Mouse (Mus musculus): ENCODE data around the gene Casz1. TPM values are rescaled to one million over a fixed set of nuclear protein-coding genes. Genes with fewer than 3 reads are reported as not detected.

The Casz1 gene
- total RNA-seq, 1 experiment from 2014 or later, result 7.5 TPM

DNA sequence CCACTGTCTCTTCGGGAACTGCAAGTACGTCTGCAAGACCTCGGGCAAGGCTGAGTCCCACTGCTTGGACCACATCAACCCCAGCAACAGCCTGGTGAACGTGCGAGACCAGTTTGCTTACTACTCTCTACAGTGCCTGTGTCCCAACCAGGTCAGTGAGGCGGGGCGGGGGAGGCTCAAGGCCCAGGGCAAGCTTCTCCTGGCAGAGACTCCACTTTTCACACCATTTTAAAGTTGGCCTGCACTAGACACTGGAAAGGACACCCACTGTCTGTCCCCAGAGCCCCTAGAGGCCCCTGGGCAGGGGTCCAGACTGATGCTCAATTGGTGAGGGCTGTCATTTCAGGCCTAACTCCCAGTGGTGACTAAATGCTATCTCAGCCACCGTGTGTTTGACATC is 141.8 kb downstream of the Casz1 start:
- no peak for ATAC-seq (replicated peaks; ENCODE audit: insufficient number of reproducible peaks, low FRiP score, low TSS enrichment, poor library complexity, severe bottlenecking)

DNA sequence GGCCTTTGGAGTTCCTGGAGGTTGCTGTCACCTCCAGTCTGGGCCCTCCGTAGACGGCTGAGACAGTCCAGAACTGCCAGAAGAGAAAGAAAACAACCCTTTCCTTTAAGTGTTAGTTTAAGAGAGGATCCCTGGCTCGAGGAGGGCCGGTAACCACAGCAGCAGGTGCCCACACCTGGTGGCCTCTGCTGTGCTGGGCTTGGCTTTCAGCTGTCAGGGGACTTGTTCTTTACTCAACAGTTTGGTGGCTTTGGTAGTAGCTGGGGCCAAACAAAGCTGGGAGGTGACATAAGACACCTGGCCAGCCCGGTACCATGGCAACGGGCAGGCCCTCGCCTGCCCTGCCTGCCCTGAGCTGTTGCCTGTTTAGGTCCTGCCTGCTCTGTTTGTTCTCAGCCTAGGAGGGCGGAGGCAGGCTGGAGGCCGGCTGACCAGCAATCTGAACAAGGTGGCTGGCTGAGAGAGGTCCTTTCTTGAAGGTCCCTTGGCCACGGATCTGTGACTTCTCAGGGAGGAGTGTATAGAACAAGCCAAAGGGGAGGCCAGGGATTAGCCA is 143.7 kb downstream of the Casz1 start:
- ATAC-seq (replicated peaks; ENCODE audit: insufficient number of reproducible peaks, low FRiP score, low TSS enrichment, poor library complexity, severe bottlenecking), result no peak

GRCm38 (mm10) chr4:148950487-148950886 is 146.3 kb downstream of the Casz1 start:
- no peak for ATAC-seq (replicated peaks; ENCODE audit: insufficient number of reproducible peaks, low FRiP score, low TSS enrichment, poor library complexity, severe bottlenecking)

DNA sequence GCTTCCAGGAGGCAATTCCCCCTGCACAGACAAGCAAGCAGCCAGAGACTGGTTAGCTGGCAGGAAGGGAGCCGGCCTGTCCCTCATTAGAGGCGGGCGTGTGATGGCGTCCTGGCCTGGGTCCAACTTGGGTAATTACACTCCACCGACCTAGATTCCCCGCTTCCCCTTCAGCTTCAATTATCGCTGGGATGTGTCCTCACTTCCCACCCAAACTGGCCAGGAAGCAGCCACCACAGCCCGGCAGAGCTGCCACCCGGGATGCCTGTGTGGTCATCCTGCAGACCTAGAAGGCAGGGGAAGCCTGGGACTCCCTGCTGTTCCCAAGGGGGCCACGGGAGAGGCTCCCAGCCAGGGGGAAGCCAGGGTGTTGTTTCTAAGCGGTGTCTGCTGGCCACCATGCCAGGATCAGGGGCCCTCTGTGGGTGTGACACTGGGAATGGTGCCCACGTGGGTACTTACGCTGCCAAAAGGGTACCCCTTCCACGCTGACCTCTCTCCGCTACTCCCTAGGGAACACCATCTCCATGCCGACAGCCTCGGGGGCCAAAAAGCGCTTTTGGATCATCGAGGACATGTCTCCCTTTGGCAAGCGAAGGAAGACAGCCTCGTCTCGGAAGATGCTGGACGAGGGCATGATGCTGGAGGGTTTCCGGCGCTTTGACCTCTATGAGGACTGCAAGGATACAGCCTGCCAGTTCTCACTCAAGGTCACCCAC is 146.9 kb downstream of the Casz1 start:
- ATAC-seq (replicated peaks; ENCODE audit: insufficient number of reproducible peaks, low FRiP score, low TSS enrichment, poor library complexity, severe bottlenecking), result no peak

- ATAC-seq (replicated peaks; ENCODE audit: insufficient number of reproducible peaks, low FRiP score, low TSS enrichment, poor library complexity, severe bottlenecking), result no peak
These were observed 147.6 kb downstream of the Casz1 start for GRCm38 (mm10) chr4:148951821-148952291.

DNA sequence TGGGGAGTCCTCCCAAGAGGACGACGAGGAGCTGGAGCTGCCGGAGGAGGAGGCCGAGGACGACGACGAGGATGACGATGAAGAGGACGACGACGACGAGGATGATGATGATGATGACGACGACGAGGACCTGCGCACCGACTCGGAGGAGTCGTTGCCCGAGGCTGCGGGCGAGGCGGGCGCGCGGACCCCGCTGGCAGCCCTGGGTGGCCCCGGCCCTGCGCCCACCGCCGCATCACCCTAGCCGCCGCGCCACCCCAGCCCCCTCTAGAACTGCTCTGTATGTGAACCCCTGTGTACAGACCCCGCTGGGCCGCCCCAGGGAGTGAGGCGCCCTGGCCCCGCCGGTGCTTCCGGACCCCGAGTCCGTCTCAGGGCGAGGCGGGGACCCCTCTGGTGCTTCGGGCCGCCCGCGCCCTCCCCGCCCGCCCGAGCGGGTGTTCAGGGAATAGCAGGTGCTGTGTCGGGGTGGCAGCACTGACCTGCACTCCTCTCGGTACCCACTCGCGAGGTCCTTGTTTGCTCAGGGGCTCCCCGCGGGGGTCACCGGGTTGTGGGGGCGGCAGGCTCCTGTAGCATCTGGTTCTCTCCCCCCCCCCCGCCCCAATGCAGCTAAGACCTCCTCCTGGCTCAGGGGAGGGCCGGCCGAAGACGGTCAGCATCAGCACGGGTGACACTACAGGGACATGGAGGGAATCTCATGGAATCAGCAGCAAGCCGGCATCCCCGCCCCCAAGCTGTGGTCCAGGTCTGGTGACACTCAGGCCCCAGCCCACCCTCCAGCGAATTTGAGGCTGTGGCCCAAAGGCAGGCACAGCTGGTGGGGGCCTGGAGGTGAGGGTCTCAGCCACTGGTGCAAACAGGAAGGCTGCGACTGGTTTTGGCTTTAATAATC is 148.3 kb downstream of the Casz1 start:
- no peak for ATAC-seq (replicated peaks; ENCODE audit: insufficient number of reproducible peaks, low FRiP score, low TSS enrichment, poor library complexity, severe bottlenecking)

DNA sequence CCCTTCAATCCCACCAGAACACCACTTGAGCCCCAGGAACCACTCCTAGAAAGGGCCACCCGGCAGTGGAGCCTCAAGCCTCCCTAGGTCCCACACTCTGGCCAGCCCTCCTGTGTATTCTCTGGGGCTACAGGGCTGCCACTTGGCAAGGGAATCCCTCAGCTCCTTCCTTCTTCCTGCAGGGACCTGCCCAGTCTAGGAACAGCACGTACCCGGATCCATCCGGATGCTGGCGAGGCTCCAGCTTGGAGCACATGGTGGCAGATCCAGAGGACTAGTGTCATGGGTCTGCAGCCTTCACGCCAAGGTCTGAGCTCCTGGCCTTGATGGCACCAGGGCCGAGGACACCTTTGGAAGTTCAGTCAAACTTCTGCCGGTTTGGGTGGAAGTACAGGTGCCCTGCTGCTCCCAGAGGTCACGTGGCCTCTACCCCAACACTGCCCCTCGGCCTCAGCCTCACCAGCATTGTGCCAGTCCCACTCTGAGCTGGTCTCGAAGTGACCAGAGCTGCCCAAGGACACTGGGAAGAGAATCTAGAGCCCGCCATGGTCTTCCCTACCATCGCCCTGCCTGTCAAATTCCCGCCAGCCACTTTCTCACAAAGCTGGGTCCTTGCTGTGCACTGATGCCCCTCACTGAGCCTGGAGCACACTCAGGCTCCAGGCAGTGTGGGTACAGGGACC is 151.0 kb downstream of the Casz1 start:
- no peak for ATAC-seq (replicated peaks; ENCODE audit: insufficient number of reproducible peaks, low FRiP score, low TSS enrichment, poor library complexity, severe bottlenecking)

DNA sequence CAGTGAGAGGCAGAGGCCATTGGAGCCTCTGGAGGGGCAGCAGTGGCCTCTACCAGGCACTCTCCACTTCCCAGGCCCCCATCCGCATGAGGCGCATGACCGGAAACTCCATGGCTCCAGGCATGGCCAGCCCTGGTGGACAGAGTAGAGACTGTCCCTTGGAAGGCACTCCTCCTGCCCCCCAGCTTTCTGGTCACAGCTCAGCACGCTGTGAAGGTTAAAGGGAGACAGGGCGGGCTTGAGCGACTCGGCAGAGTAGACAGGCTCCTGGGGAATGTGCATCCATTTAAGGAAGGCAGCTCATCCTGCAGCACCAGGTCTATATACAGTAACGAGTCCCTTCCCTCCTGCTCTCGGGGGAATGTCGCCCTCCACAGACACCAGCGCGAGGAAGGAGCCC is 155.8 kb downstream of the Casz1 start:
- ATAC-seq (replicated peaks; ENCODE audit: insufficient number of reproducible peaks, low FRiP score, low TSS enrichment, poor library complexity, severe bottlenecking), result no peak

DNA sequence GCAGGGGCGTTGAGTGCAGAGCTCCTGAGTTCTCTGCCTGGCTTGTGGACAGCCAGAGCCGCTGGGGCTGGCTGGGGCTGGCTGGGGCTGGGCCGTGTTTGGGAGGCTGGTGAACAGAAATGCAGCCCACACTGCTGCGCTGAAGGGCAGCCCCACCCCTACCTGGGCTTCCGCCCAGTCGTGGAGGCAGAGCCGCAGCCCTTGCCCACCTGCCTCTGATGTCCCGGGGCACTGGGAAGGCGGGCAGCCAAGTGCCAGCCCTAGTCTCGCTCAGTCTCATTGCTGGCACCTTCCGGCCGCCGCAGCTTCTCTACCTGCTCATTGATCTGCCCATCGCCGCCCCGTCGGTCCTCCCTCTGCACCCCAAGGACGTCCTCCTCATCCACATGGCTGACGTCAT is 156.9 kb downstream of the Casz1 start:
- no peak for ATAC-seq (replicated peaks; ENCODE audit: insufficient number of reproducible peaks, low FRiP score, low TSS enrichment, poor library complexity, severe bottlenecking)

GRCm38 (mm10) chr4:148962096-148962495 is 157.9 kb downstream of the Casz1 start:
- no peak for ATAC-seq (replicated peaks; ENCODE audit: insufficient number of reproducible peaks, low FRiP score, low TSS enrichment, poor library complexity, severe bottlenecking)

GRCm38 (mm10) chr4:148964541-148965310 is 160.5 kb downstream of the Casz1 start:
- no peak for ATAC-seq (replicated peaks; ENCODE audit: insufficient number of reproducible peaks, low FRiP score, low TSS enrichment, poor library complexity, severe bottlenecking)

DNA sequence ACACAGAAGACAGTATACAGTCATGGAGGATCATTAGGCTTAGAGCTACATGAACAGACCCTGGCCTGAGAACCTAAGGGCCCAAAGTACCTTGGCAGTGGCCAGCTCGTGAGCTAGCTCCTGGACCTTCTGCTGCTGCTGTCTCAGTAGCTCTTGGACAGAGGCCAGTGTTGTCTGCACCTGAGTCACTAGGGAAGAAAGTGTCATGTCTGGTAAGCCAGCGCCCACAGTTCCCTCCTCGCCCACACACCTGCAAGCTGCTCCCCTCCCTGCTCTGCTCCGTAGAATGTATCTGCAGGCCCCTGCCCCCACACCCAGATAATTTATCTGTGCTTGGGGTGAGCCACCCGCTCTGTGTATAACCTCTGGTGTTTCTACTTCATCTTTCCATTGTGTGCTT is 161.9 kb downstream of the Casz1 start:
- ATAC-seq (replicated peaks; ENCODE audit: insufficient number of reproducible peaks, low FRiP score, low TSS enrichment, poor library complexity, severe bottlenecking), result no peak

GRCm38 (mm10) chr4:148968859-148969258 is 164.6 kb downstream of the Casz1 start:
- no peak for ATAC-seq (replicated peaks; ENCODE audit: insufficient number of reproducible peaks, low FRiP score, low TSS enrichment, poor library complexity, severe bottlenecking)

GRCm38 (mm10) chr4:148969610-148970009 is 165.4 kb downstream of the Casz1 start:
- ATAC-seq (replicated peaks; ENCODE audit: insufficient number of reproducible peaks, low FRiP score, low TSS enrichment, poor library complexity, severe bottlenecking), result no peak

DNA sequence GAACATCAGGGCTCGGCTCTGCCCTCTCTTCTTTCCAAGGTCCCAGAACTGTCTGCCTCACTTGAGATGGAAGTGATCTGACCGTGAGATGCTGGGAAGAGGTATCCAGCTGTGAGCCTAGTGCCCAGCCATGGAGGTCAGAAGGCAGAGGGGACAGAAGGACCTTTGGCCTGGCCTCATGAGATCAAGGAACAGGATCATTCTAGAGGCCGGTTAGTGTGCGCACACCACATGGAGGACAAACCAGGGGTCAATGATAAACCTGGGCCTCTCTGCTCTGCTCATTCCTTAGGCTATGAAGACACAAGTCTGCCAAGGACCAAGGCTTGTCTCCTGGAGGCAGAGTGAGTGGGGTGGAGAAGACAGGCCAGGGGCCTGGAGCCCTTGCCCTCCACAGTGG is 166.5 kb downstream of the Casz1 start:
- ATAC-seq (replicated peaks; ENCODE audit: insufficient number of reproducible peaks, low FRiP score, low TSS enrichment, poor library complexity, severe bottlenecking), result no peak

GRCm38 (mm10) chr4:148971613-148972242 is 167.5 kb downstream of the Casz1 start:
- no peak for ATAC-seq (replicated peaks; ENCODE audit: insufficient number of reproducible peaks, low FRiP score, low TSS enrichment, poor library complexity, severe bottlenecking)

DNA sequence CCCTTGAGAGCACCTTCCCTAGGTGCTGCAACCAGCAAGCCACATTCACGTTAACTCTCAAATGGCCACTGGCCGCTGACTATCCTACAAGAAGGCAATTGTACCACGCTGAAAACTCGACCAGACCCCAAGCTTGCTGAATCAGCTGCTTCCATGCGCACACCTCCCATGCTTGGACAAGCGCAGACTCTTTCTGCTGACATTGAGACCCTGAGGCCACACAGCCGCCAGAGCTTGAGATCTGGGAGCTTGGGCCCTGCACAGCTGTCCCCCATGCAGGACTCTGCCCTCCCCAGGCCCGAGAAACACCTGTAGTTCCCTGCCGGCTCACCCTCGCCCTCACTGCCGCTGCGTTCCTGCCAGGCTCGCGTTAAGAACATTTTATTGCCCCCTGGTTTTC is 168.5 kb downstream of the Casz1 start:
- ATAC-seq (replicated peaks; ENCODE audit: insufficient number of reproducible peaks, low FRiP score, low TSS enrichment, poor library complexity, severe bottlenecking), result no peak

DNA sequence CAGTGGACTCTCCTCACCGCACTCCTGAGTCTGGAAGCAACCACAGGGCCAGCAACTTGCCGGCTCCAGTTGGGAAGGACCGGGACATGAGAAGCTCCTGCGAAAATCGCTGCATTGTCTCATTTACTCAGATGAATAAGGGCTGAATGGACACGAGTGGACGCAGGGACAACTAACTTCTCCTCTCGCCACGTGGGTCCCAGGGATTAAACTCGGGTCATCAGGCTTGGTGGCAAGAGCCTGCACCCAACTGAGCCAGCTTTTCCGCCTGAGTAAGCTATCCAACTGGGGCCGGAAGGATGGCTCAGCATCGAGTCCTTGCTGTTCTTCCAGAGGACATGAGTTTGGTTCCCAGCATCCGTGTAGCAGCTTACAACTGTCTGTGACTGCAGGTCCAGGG is 169.2 kb downstream of the Casz1 start:
- ATAC-seq (replicated peaks; ENCODE audit: insufficient number of reproducible peaks, low FRiP score, low TSS enrichment, poor library complexity, severe bottlenecking), result no peak
